ENCODE assay signal across 12 mouse cellular contexts in the genomic region with DNA sequence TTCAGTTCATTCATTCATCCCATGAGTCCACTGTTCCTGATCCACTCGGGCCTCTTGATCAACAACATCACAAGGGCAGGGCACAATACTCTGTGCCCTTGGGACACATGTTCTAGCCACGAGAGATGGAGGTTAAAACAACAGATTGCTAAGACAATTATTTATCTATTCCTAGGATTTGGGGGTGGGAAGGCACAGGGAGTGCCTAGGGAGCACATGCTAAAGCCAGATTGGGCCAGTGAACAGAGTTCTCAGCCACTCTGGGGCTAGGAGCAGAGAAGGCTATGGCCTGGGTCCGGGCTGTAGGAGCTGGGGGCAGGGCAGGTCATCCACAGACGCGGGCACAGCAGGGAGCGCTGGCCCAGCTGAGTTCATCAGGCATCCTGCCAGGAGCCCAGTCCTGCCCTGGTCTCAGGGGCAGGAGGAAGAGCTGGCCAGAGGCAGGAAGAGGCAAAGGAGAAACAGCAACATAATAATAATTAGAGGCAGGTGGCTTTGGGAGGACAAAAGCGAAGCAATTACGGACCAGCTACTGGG. TPM values are rescaled to one million over a fixed set of nuclear protein-coding genes. Genes with fewer than 3 reads are reported as not detected.
A peak's percentile ranks its signal among the peaks of the same experiment; 100 is the strongest.
DNase-seq lines count a peak whose midpoint lies in the region; ATAC-seq lines count a peak whose summit lies in the region.
"Had no signal": no experiment of that assay in that cellular context is flagged by ENCODE, and none has a peak within 500 bp of the region (broad histone marks: within the 10 kb centered on the region; RNA-seq: fewer than 3 reads in every experiment).

No protein-coding gene starts in this region.

- 39% methylated on average over 8 of the region's 8 CpGs for whole genome bisulfite sequencing in liver, embryonic 12.5 days (ENCODE audit: insufficient replicate concordance)
- WGBS in limb, embryonic 10.5 days: 30% methylated on average over 8 of the region's 8 CpGs

- no peak overlapping the region for H3K4me3 ChIP-seq in liver, embryonic 12.5 days
- H3K4me3 ChIP-seq in limb, embryonic 10.5 days: no peak overlapping the region
- H3K4me3 ChIP-seq: forebrain, embryonic 10.5 days had no signal

- intact Hi-C loops in gastrocnemius, postnatal 14 days (cut with DNase I; ENCODE audit: low total_unique reads): no loop called here

- H3K9me3 ChIP-seq in liver, embryonic 12.5 days (replicated peaks): no peaks in the 10 kb centered on the region
- no peaks in the 10 kb centered on the region for H3K9me3 ChIP-seq in limb, embryonic 10.5 days (replicated peaks)
- H3K9me3 ChIP-seq: forebrain, embryonic 10.5 days had no signal

- H3K27ac ChIP-seq in liver, embryonic 12.5 days: no peak overlapping the region
- H3K27ac ChIP-seq in limb, embryonic 10.5 days: 0 out of 2 replicates have a peak overlapping the region, but pooled peaks have one; percentile 27
- H3K27ac ChIP-seq: forebrain, embryonic 10.5 days had no signal

- DNase-seq in gastrocnemius, postnatal 14 days: peak; percentile 39
- DNase-seq in gastrocnemius, adult 8-10 months (ENCODE audit: low spot score in 2 of 2): no peak
- DNase-seq in liver: no peak
- peak; percentile 64 for DNase-seq in adrenal gland, adult 8-10 months
- DNase-seq in limb, embryonic 10.5 days (ENCODE audit: low spot score): no peak
- no peak for DNase-seq in layer of hippocampus, postnatal 36 days
- no peak for DNase-seq in left cerebral cortex, adult 9 months (ENCODE audit: low spot score in 2 of 2)
- DNase-seq: lung, embryonic 14.5 days; thymus, postnatal 4 days had no signal

- H3K4me2 ChIP-seq in liver, embryonic 12.5 days: no peak overlapping the region
- H3K4me2 ChIP-seq: lung, embryonic 14.5 days had no signal

- no peaks in the 10 kb centered on the region for H3K36me3 ChIP-seq in liver, embryonic 12.5 days
- no peaks in the 10 kb centered on the region for H3K36me3 ChIP-seq in limb, embryonic 10.5 days
- H3K36me3 ChIP-seq: forebrain, embryonic 10.5 days had no signal

- ATAC-seq in liver, embryonic 12.5 days: 0 out of 2 replicates have a peak, but pooled peaks have one; percentile 10

- H3K4me1 ChIP-seq in liver, embryonic 12.5 days: peaks cover 9% of the 10 kb centered on the region
- peaks cover 60% of the 10 kb centered on the region for H3K4me1 ChIP-seq in limb, embryonic 10.5 days

- H3K27me3 ChIP-seq in liver, embryonic 12.5 days (replicated peaks): no peaks in the 10 kb centered on the region
- peaks cover 12% of the 10 kb centered on the region; the same call in 1 of the 2 replicates for H3K27me3 ChIP-seq in limb, embryonic 10.5 days (ENCODE audit: low read depth, poor library complexity, severe bottlenecking)

- H3K9ac ChIP-seq in liver, embryonic 12.5 days: no peak overlapping the region
- H3K9ac ChIP-seq: lung, embryonic 14.5 days had no signal

RNA-seq across cellular contexts. Expression of gene Mafb, which starts 15.8 kb away (rescaled TPM):
- total RNA-seq in gastrocnemius, postnatal 14 days (2021): 10 to 100 TPM; 13.3 to 28.3 TPM
- total RNA-seq in gastrocnemius, adult 8-10 months (2022): 10 to 100 TPM in 3 of 4 experiments, 1 to 10 TPM in 1; 9.1 to 25.8 (median 17.9) TPM
- polyA plus RNA-seq in liver, embryonic 12.5 days (2016; fragmentation: Nextera tagmentation; extraction: Ambion mirVana): 3.0 and 3.1 TPM in 2 replicates
- 10 to 100 TPM; 13.0 to 15.2 (median 14.0) TPM for total RNA-seq in adrenal gland, adult 8-10 months (2022)
- 2.2 and 4.2 TPM in 2 replicates for polyA plus RNA-seq in limb, embryonic 10.5 days (2016; fragmentation: Nextera tagmentation; extraction: Ambion mirVana)
- total RNA-seq in layer of hippocampus, postnatal 36 days (2021): 10 to 100 TPM; 13.8 to 14.3 TPM

RNA-seq across cellular contexts. Expression of gene Gm826, which starts 17.1 kb away (rescaled TPM):
- total RNA-seq in gastrocnemius, postnatal 14 days (2021): 1 to 10 TPM in 1 of 2 experiments, under 1 TPM in 1; 0.66 to 3.9 TPM
- total RNA-seq in gastrocnemius, adult 8-10 months (2022): 1 to 10 TPM; 1.6 to 3.4 (median 2.1) TPM
- polyA plus RNA-seq in liver, embryonic 12.5 days (2016; fragmentation: Nextera tagmentation; extraction: Ambion mirVana): 6.1 and 8.2 TPM in 2 replicates
- 1 to 10 TPM in 2 of 4 experiments, under 1 TPM in 2; 0.52 to 1.2 (median 0.83) TPM for total RNA-seq in adrenal gland, adult 8-10 months (2022)
- polyA plus RNA-seq in limb, embryonic 10.5 days (2016; fragmentation: Nextera tagmentation; extraction: Ambion mirVana): 0.28 TPM in 1 of 2 replicates, not detected in the other
- total RNA-seq in layer of hippocampus, postnatal 36 days (2021): not detected
- total RNA-seq: midbrain, postnatal 0 days had no signal
- polyA plus RNA-seq: forebrain, embryonic 10.5 days had no signal

Comparison
In these comparisons a context has a peak if more than half of its experiments do, and no peak if none do; other contexts are left out.
1. DNase-seq: peak in gastrocnemius, postnatal 14 days (single experiment) and adrenal gland, adult 8-10 months (single experiment); none in gastrocnemius, adult 8-10 months (0 of 2), liver (single experiment), limb, embryonic 10.5 days (single experiment), layer of hippocampus, postnatal 36 days (0 of 2) and left cerebral cortex, adult 9 months (0 of 2).